Mouse (Mus musculus): ENCODE measurements around the gene Stra6. TPM values are rescaled to one million over a fixed set of nuclear protein-coding genes. Genes with fewer than 3 reads are reported as not detected.

The Stra6 gene
- total RNA-seq, 1 experiment: 4.5 TPM

GRCm38 (mm10) chr9:58169426-58169825 is 105.8 kb downstream of the Stra6 start:
- TF ChIP-seq ZC3H11A (IDR thresholded peaks at IDR 0.05; ENCODE audit: borderline replicate concordance, low read depth, low read length) (no peak), HCFC1 (IDR thresholded peaks at IDR 0.05; ENCODE audit: borderline replicate concordance, insufficient read depth, low read length) (no peak), MAFK (IDR thresholded peaks at IDR 0.05; ENCODE audit: insufficient read depth, low read depth, low read length) (no peak), CHD2 (IDR thresholded peaks at IDR 0.05; ENCODE audit: low read depth, low read length) (no peak), ZNF384 (IDR thresholded peaks at IDR 0.05; ENCODE audit: low read depth, low read length) (no peak)
- Histone ChIP-seq H3K9me3 (ENCODE audit: control insufficient read depth, insufficient read depth, low read depth, low read length) (no peaks in the 10 kb centered on the region), H3K4me3 (ENCODE audit: insufficient read depth in 1 of 2, low read depth in 1 of 2, low read length in 2 of 2, poor library complexity in 1 of 2, severe bottlenecking in 1 of 2) (no peak overlapping the region), H3K4me1 (ENCODE audit: control insufficient read depth in 2 of 2, insufficient read depth in 2 of 2, low read length in 2 of 2, poor library complexity in 1 of 2) (0 out of 4 replicates have a peak, but pooled peaks cover 0 to 2% of the 10 kb centered on the region in 2 experiments), H3K27ac (ENCODE audit: insufficient read depth, low read depth, low read length, poor library complexity, severe bottlenecking) (no peak overlapping the region), H3K36me3 (ENCODE audit: control insufficient read depth, insufficient read depth, low read length, poor library complexity, severe bottlenecking) (no peaks in the 10 kb centered on the region), H3K9ac (ENCODE audit: insufficient read depth, low read depth, low read length, poor library complexity, severe bottlenecking) (no peak overlapping the region)
- in situ Hi-C loops (cut with MboI; ENCODE audit: low sequenced_read_pairs in 2 of 2, unreplicated experiment in 2 of 2): no loop called here
- DNase-seq (ENCODE audit: low read depth, low spot score): no peak

GRCm38 (mm10) chr9:58172863-58173262 is 109.3 kb downstream of the Stra6 start:
- no peak for TF ChIP-seq MAFK (IDR thresholded peaks at IDR 0.05; ENCODE audit: insufficient read depth, low read depth, low read length)
- no peak for TF ChIP-seq ZC3H11A (IDR thresholded peaks at IDR 0.05; ENCODE audit: borderline replicate concordance, low read depth, low read length)
- TF ChIP-seq HCFC1 (IDR thresholded peaks at IDR 0.05; ENCODE audit: borderline replicate concordance, insufficient read depth, low read length): no peak
- no peak for TF ChIP-seq CHD2 (IDR thresholded peaks at IDR 0.05; ENCODE audit: low read depth, low read length)
- no peak for TF ChIP-seq ZNF384 (IDR thresholded peaks at IDR 0.05; ENCODE audit: low read depth, low read length)
- DNase-seq (ENCODE audit: low read depth, low spot score): no peak
- Histone ChIP-seq H3K4me1 (ENCODE audit: control insufficient read depth in 2 of 2, insufficient read depth in 2 of 2, low read length in 2 of 2, poor library complexity in 1 of 2) (peaks cover 0 to 7% of the 10 kb centered on the region in 2 experiments; a peak in 1 of 4 replicates), H3K36me3 (ENCODE audit: control insufficient read depth, insufficient read depth, low read length, poor library complexity, severe bottlenecking) (no peaks in the 10 kb centered on the region), H3K4me3 (ENCODE audit: insufficient read depth in 1 of 2, low read depth in 1 of 2, low read length in 2 of 2, poor library complexity in 1 of 2, severe bottlenecking in 1 of 2) (no peak overlapping the region), H3K9ac (ENCODE audit: insufficient read depth, low read depth, low read length, poor library complexity, severe bottlenecking) (no peak overlapping the region), H3K9me3 (ENCODE audit: control insufficient read depth, insufficient read depth, low read depth, low read length) (no peaks in the 10 kb centered on the region), H3K27ac (ENCODE audit: insufficient read depth, low read depth, low read length, poor library complexity, severe bottlenecking) (no peak overlapping the region)
- in situ Hi-C loops (cut with MboI; ENCODE audit: low sequenced_read_pairs in 2 of 2, unreplicated experiment in 2 of 2): no loop called here

GRCm38 (mm10) chr9:58174818-58175251 is 111.2 kb downstream of the Stra6 start:
- H3K4me1 ChIP-seq (ENCODE audit: control insufficient read depth in 2 of 2, insufficient read depth in 2 of 2, low read length in 2 of 2, poor library complexity in 1 of 2): peaks cover 0 to 5% of the 10 kb centered on the region in 2 experiments; a peak in 1 of 4 replicates
- no peak for DNase-seq (ENCODE audit: low read depth, low spot score)
- H3K36me3 ChIP-seq (ENCODE audit: control insufficient read depth, insufficient read depth, low read length, poor library complexity, severe bottlenecking): no peaks in the 10 kb centered on the region
- H3K9ac ChIP-seq (ENCODE audit: insufficient read depth, low read depth, low read length, poor library complexity, severe bottlenecking): no peak overlapping the region; the same call in 1 of the 2 replicates
- H3K27ac ChIP-seq (ENCODE audit: insufficient read depth, low read depth, low read length, poor library complexity, severe bottlenecking): no peak overlapping the region
- no peak overlapping the region for H3K4me3 ChIP-seq (ENCODE audit: insufficient read depth in 1 of 2, low read depth in 1 of 2, low read length in 2 of 2, poor library complexity in 1 of 2, severe bottlenecking in 1 of 2)
- no peaks in the 10 kb centered on the region for H3K9me3 ChIP-seq (ENCODE audit: control insufficient read depth, insufficient read depth, low read depth, low read length)
- TF ChIP-seq HCFC1 (IDR thresholded peaks at IDR 0.05; ENCODE audit: borderline replicate concordance, insufficient read depth, low read length) (no peak), CHD2 (IDR thresholded peaks at IDR 0.05; ENCODE audit: low read depth, low read length) (no peak), ZC3H11A (IDR thresholded peaks at IDR 0.05; ENCODE audit: borderline replicate concordance, low read depth, low read length) (no peak)
- in situ Hi-C loops (cut with MboI; ENCODE audit: low sequenced_read_pairs in 2 of 2, unreplicated experiment in 2 of 2): no loop called here

- TF ChIP-seq ZC3H11A (IDR thresholded peaks at IDR 0.05; ENCODE audit: borderline replicate concordance, low read depth, low read length) (no peak), HCFC1 (IDR thresholded peaks at IDR 0.05; ENCODE audit: borderline replicate concordance, insufficient read depth, low read length) (no peak), MAFK (IDR thresholded peaks at IDR 0.05; ENCODE audit: insufficient read depth, low read depth, low read length) (no peak), ZNF384 (IDR thresholded peaks at IDR 0.05; ENCODE audit: low read depth, low read length) (no peak), CHD2 (IDR thresholded peaks at IDR 0.05; ENCODE audit: low read depth, low read length) (no peak)
- DNase-seq (ENCODE audit: low read depth, low spot score): no peak
Measured at GRCm38 (mm10) chr9:58175745-58176487, 112.3 kb downstream of the Stra6 start.

More at GRCm38 (mm10) chr9:58175745-58176487, 112.3 kb downstream of the Stra6 start:
- H3K36me3 ChIP-seq (ENCODE audit: control insufficient read depth, insufficient read depth, low read length, poor library complexity, severe bottlenecking): no peaks in the 10 kb centered on the region
- H3K9ac ChIP-seq (ENCODE audit: insufficient read depth, low read depth, low read length, poor library complexity, severe bottlenecking): no peak overlapping the region
- in situ Hi-C loops (cut with MboI; ENCODE audit: low sequenced_read_pairs in 2 of 2, unreplicated experiment in 2 of 2): no loop called here
- H3K9me3 ChIP-seq (ENCODE audit: control insufficient read depth, insufficient read depth, low read depth, low read length): no peaks in the 10 kb centered on the region
- H3K4me1 ChIP-seq (ENCODE audit: control insufficient read depth in 2 of 2, insufficient read depth in 2 of 2, low read length in 2 of 2, poor library complexity in 1 of 2): peaks cover 0 to 5% of the 10 kb centered on the region in 2 experiments; a peak in 1 of 4 replicates
- no peak overlapping the region for H3K4me3 ChIP-seq (ENCODE audit: insufficient read depth in 1 of 2, low read depth in 1 of 2, low read length in 2 of 2, poor library complexity in 1 of 2, severe bottlenecking in 1 of 2)
- no peak overlapping the region for H3K27ac ChIP-seq (ENCODE audit: insufficient read depth, low read depth, low read length, poor library complexity, severe bottlenecking)

Measured in ES-E14 (cell line).